Mouse (Mus musculus) subcutaneous adipose tissue, adult 2 months (tissue): Measurements from ENCODE around the gene Aldh3a1. TPM values are rescaled to one million over a fixed set of nuclear protein-coding genes. Genes with fewer than 3 reads are reported as not detected.

ENCODE experiments used
- polyA plus RNA-seq: library from polyadenylated mRNA; depleted of rRNA; stranded (reverse); fragments of >200 nt; gene quantifications from 2 replicates; pipeline ENCODE4 v1.2.3, GENCODE M21; 2012; ENCODE audit warnings: low replicate concordance; rRNA removed

Gene Aldh3a1
- polyA plus RNA-seq: 0.09 and 0.87 TPM in 2 replicates

DNA sequence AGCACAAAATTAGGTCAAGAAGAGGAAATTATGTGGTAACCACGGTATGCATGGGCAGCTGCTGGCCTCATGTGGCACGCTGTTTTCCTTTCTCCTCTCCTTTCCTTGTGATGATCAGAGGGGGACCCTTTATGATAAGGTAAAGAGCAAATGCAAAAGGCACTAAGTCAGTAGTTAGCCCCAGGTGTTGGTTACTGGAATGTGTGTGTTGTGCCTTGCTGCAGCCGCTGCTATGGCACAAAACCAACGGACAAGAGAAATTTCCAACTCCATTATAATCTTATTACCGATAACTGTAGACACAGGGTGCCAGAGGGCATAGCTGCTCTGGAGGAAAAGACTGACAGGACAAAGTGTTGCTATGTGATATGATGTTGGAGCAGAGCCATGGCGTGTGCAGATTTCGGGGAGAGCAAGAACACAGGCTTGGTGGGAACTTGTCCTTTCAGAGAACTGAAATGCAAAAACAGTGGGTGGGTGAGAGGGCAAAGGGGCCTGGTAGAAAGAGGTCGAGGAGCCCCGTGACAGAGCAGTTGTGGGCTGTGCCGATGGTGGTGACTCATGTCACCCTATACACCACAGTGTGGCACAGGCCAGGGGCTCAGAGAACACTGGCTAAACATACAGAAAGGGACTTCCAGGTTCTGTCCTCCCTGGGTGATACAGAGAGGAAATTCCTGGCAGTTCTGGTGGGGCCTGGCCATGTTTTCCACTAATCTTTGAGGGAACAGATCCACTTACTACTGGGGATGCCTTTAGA lies at the start of gene Aldh3a1:
Gene Aldh3a1, plus strand, starts transcription at position 51 of the 760 bp plus-strand sequence.

DNA sequence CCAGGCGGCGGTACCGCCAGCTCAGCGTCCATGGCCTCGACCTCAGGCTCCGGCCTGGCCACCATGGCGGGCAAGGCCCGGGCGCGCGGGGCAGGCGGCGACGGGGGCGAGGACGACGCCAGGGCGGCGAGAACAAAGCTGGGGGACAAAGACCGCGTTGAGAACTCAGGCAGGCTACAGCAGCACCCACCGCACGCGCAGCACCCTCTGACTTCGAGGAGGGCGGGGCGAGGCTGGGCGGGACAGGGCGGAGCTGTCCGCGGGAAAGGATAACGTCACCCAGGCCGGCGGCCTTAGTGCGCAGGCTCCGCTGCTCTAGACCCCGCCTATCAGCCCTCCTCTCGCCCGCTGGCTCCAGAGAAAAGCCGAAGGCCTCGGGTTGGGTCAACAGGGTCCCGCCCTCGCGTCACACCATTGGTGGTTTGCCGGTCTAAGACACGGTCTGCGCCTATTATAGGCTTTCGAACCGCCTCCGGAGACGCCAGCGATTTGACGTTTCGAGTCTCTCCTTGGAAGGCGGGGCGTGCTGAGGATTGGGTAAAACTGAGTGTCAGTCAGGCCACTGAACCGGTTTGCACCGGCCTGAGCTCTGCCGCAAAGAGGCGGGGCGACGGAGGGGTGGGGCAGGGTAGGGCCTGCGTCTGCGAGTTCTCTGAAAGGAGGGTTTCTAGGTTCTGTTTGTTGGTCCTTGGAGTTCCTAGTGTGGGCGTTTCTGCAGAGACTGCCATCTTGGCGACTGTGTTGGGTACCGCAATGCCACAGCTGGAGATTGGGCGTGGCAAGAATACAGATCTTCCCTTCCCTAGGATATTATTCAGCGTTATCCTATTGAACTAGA lies 32.3 kb upstream of the Aldh3a1 start, which contains the start of gene Usp22:
Gene Usp22, minus strand, starts transcription at position 235 of the 838 bp plus-strand sequence.

DNA sequence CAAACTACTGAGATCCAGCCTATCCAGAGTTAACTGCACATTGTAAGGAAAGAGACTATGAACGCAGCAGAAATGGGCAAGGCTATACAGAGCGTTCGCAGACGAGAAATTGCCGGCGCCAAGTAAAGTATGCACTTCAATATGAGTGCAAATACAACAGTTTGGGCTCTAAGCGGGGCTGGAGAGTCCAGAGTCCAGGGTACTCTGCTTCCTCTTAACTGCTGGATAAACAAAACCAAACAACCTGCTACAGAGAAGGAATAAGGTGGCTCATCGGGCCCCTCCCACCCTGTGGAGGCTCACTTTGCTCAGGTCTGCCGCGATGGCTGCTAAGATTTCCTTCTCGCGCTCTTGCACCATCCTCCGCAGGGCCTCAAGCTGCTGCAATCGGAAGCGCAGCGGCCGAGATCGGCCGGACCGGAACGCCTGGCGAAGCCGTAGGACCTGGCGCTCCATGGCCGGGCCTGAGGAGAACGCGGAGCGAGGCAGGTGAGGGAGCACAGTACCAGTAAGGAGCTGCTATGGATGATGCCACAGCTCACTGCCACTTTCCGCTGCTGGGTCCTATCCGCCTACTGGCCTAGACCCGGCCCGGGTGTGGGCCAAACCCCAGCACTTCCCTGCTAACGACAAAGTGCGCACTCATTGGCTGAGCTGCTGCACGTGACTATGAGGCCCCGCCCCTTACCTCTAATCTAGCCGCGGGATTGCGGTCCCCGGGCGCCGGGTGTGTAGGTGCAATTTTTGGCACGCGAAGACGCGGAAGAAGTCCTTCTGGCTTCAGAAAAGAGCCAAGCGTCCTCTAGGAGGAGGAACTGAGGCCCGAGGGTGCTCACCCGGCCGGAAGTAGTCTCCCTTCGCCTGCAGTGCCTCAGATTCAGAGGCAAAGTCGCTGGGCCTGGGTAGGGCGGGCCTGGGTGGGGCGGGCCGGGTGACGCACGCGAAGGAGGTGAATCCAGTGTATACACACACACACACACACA lies 59.5 kb downstream of the Aldh3a1 start, which contains the start of gene Aldh3a2:
Gene Aldh3a2, minus strand, starts transcription at position 914 of the 983 bp plus-strand sequence.

Other genes with a start within 250 kb of the Aldh3a1 start
- gene Kcnj12, start 185.0 kb upstream of the Aldh3a1 start, polyA plus RNA-seq: 0.26 and 0.51 TPM in 2 replicates
- gene Tnfrsf13b, start 80.8 kb upstream of the Aldh3a1 start, polyA plus RNA-seq: 3.5 and 7.9 TPM in 2 replicates
- 38.7 and 79.2 TPM in 2 replicates for gene Usp22, start 32.5 kb upstream of the Aldh3a1 start, polyA plus RNA-seq
- gene Aldh3a2, start 59.9 kb downstream of the Aldh3a1 start, polyA plus RNA-seq: 54.5 and 64.1 TPM in 2 replicates
- 0.19 TPM in 1 of 2 replicates, not detected in the other for gene Slc47a2, start 135.3 kb downstream of the Aldh3a1 start, polyA plus RNA-seq
- gene Slc47a1, start 170.8 kb downstream of the Aldh3a1 start, polyA plus RNA-seq: 0.10 and 0.39 TPM in 2 replicates
- gene Rnf112, start 246.6 kb downstream of the Aldh3a1 start, polyA plus RNA-seq: 0.29 and 2.5 TPM in 2 replicates